Mouse (Mus musculus) neural tube, embryonic 11.5 days (tissue): ENCODE measurements around the gene Cask. TPM values are rescaled to one million over a fixed set of nuclear protein-coding genes. Genes with fewer than 3 reads are reported as not detected.

Source experiments
- ATAC-seq: fragments of 200-750 bp; cut with Nextera tagmentation; 2 replicates; pipeline ENCODE4 v1.8.0; 2017; ENCODE audit warnings: moderate number of reproducible peaks, mild to moderate bottlenecking, moderate TSS enrichment, moderate library complexity; ENCODE audit not compliant: insufficient read depth, low FRiP score, low TSS enrichment
- DNase-seq: peaks from one replicate; pipeline ENCODE4 v3.0.0-alpha.2; 2015; ENCODE audit warnings: low spot score
- H3K27ac ChIP-seq: fragments of 300-500 bp; sonication (generic); 2 replicates; pipeline ENCODE4 v1.5.1; 2014; ENCODE audit warnings: low read depth, mild to moderate bottlenecking, low read length
- H3K27me3 ChIP-seq: fragments of 300-500 bp; sonication (generic); 2 replicates; pipeline ENCODE4 v1.6.1; 2014; ENCODE audit warnings: mild to moderate bottlenecking, low read length, mixed read lengths; ENCODE audit not compliant: control insufficient read depth, insufficient read depth
- H3K36me3 ChIP-seq: fragments of 300-500 bp; sonication (generic); 2 replicates; pipeline ENCODE4 v1.6.1; 2014; ENCODE audit warnings: mild to moderate bottlenecking, low read length, moderate library complexity, mixed read lengths; ENCODE audit not compliant: control insufficient read depth, insufficient read depth
- H3K4me1 ChIP-seq: fragments of 300-500 bp; sonication (generic); 2 replicates; pipeline ENCODE4 v1.6.1; 2014; ENCODE audit warnings: low read length, mixed read lengths; ENCODE audit not compliant: control insufficient read depth, insufficient read depth
- H3K4me2 ChIP-seq: fragments of 300-500 bp; sonication (generic); 2 replicates; pipeline ENCODE4 v1.6.1; 2014; ENCODE audit warnings: low read depth, mild to moderate bottlenecking, moderate library complexity
- H3K4me3 ChIP-seq: fragments of 300-500 bp; sonication (generic); 2 replicates; pipeline ENCODE4 v1.5.1; 2014; ENCODE audit warnings: low read depth, low read length
- H3K9ac ChIP-seq: fragments of 300-500 bp; sonication (generic); 2 replicates; pipeline ENCODE4 v1.6.1; 2014; ENCODE audit warnings: mild to moderate bottlenecking, low read length
- H3K9me3 ChIP-seq: fragments of 300-500 bp; sonication (generic); 2 replicates; pipeline ENCODE4 v1.6.1; 2016; ENCODE audit warnings: low read length; ENCODE audit not compliant: control insufficient read depth
- WGBS: fragments of 180-500 bp; shearing (Covaris S2); extraction: QIAGEN DNeasy Blood & Tissue Kit; methylation state at CpG from one replicate; pipeline ENCODE4 v1.1.7; 2014; 5-methylcytosine and 5-hydroxymethylcytosine counted together
- polyA plus RNA-seq: library from polyadenylated mRNA; unstranded; fragments of >200 nt; fragmentation: Nextera tagmentation; extraction: Ambion mirVana; gene quantifications from 2 replicates; pipeline ENCODE4 v1.2.1, GENCODE M21; 2014

Cask gene
- polyA plus RNA-seq, 1 experiment from 2014 or later, result 33.0 TPM

GRCm38 (mm10) chrX:13631599-13632283, 219.4 kb downstream of the Cask start, which contains the start of gene Gpr34:
TSS of gene Gpr34 (plus strand) at chrX:13632089.
- Histone ChIP-seq H3K9ac (no peak within 1 kb of the TSS), H3K27me3 (no peaks in the 10 kb centered on the region), H3K4me3 (no peak within 1 kb of the TSS), H3K36me3 (no peaks in the 10 kb centered on the region), H3K4me2 (no peak within 1 kb of the TSS), H3K27ac (no peak within 1 kb of the TSS), H3K4me1 (no peaks in the 10 kb centered on the region), H3K9me3 (no peaks in the 10 kb centered on the region)
- DNase-seq, result no peak
- WGBS, result 69% methylated on average over 5 of the region's 5 CpGs
- no peak for ATAC-seq

DNA sequence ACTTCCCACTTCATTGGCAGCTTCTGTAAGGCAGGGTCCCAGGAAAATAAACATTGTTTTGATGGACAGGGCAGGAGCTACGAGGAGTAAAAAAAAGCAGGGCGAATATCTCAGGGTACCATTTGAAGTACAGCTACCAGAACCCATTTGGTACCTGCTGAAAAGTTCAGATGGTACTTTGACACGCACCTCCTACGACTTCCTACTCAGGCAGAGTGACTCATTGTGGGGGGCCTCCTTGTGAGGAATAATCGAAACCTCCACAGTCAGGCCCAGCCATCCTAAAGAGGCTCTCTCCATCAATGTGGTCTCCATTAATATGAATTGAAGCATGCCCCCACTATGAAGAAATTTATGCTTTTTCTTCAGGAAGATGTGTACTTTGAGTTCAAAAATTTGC, 228.5 kb downstream of the Cask start:
- H3K9ac ChIP-seq, result no peak overlapping the region
- no peaks in the 10 kb centered on the region for H3K36me3 ChIP-seq
- no peaks in the 10 kb centered on the region for H3K27me3 ChIP-seq
- no peak overlapping the region for H3K4me3 ChIP-seq
- ATAC-seq, result no peak
- DNase-seq, result no peak
- no peaks in the 10 kb centered on the region for H3K4me1 ChIP-seq
- WGBS, result 81% methylated on average over 5 of the region's 5 CpGs
- H3K4me2 ChIP-seq, result no peak overlapping the region
- no peaks in the 10 kb centered on the region for H3K9me3 ChIP-seq
- no peak overlapping the region for H3K27ac ChIP-seq

GRCm38 (mm10) chrX:13621473-13621872, 229.7 kb downstream of the Cask start:
- H3K27ac ChIP-seq, result no peak overlapping the region
- WGBS, result 90% methylated on average over 4 of the region's 4 CpGs
- no peaks in the 10 kb centered on the region for H3K36me3 ChIP-seq
- ATAC-seq (no peak), DNase-seq (no peak)
- H3K9ac ChIP-seq, result no peak overlapping the region
- H3K9me3 ChIP-seq, result no peaks in the 10 kb centered on the region
- no peak overlapping the region for H3K4me3 ChIP-seq
- no peaks in the 10 kb centered on the region for H3K27me3 ChIP-seq
- no peak overlapping the region for H3K4me2 ChIP-seq
- no peaks in the 10 kb centered on the region for H3K4me1 ChIP-seq

- H3K9me3 ChIP-seq, result no peaks in the 10 kb centered on the region
- H3K4me3 ChIP-seq, result no peak overlapping the region
- H3K4me1 ChIP-seq, result no peaks in the 10 kb centered on the region
- no peak overlapping the region for H3K9ac ChIP-seq
- no peaks in the 10 kb centered on the region for H3K36me3 ChIP-seq
- H3K27me3 ChIP-seq, result no peaks in the 10 kb centered on the region
- no peak overlapping the region for H3K4me2 ChIP-seq
- no peak overlapping the region for H3K27ac ChIP-seq
- ATAC-seq (no peak), DNase-seq (no peak)
- WGBS, result 86% methylated on average over 4 of the region's 4 CpGs
Measured at GRCm38 (mm10) chrX:13618476-13618875, 232.7 kb downstream of the Cask start.

- H3K27ac ChIP-seq, result no peak overlapping the region
- H3K27me3 ChIP-seq, result no peaks in the 10 kb centered on the region
- H3K36me3 ChIP-seq, result no peaks in the 10 kb centered on the region
- no peaks in the 10 kb centered on the region for H3K4me1 ChIP-seq
- no peak overlapping the region for H3K9ac ChIP-seq
- WGBS, result 100% methylated on average over 1 of the region's 1 CpGs
- DNase-seq (no peak), ATAC-seq (no peak)
- no peak overlapping the region for H3K4me2 ChIP-seq
- no peak overlapping the region for H3K4me3 ChIP-seq
- H3K9me3 ChIP-seq, result no peaks in the 10 kb centered on the region
Measured at GRCm38 (mm10) chrX:13617294-13617693, 233.9 kb downstream of the Cask start.

GRCm38 (mm10) chrX:13616726-13617125, 234.4 kb downstream of the Cask start:
- Histone ChIP-seq H3K36me3 (no peaks in the 10 kb centered on the region), H3K27me3 (no peaks in the 10 kb centered on the region), H3K9me3 (no peaks in the 10 kb centered on the region), H3K4me1 (no peaks in the 10 kb centered on the region), H3K4me3 (no peak overlapping the region), H3K9ac (no peak overlapping the region), H3K27ac (no peak overlapping the region), H3K4me2 (no peak overlapping the region)
- ATAC-seq (no peak), DNase-seq (no peak)
- WGBS, result 73% methylated on average over 1 of the region's 1 CpGs

GRCm38 (mm10) chrX:13612115-13612514, 239.1 kb downstream of the Cask start:
- Histone ChIP-seq H3K36me3 (no peaks in the 10 kb centered on the region), H3K9me3 (no peaks in the 10 kb centered on the region), H3K4me3 (no peak overlapping the region), H3K27ac (no peak overlapping the region), H3K4me2 (no peak overlapping the region), H3K27me3 (no peaks in the 10 kb centered on the region), H3K4me1 (no peaks in the 10 kb centered on the region), H3K9ac (no peak overlapping the region)
- DNase-seq, result no peak
- WGBS, result 81% methylated on average over 2 of the region's 2 CpGs
- ATAC-seq, result no peak

GRCm38 (mm10) chrX:13611114-13611513, 240.1 kb downstream of the Cask start:
- DNase-seq (no peak), ATAC-seq (no peak)
- Histone ChIP-seq H3K27me3 (no peaks in the 10 kb centered on the region), H3K9me3 (no peaks in the 10 kb centered on the region), H3K36me3 (no peaks in the 10 kb centered on the region), H3K4me2 (no peak overlapping the region), H3K27ac (no peak overlapping the region), H3K9ac (no peak overlapping the region), H3K4me3 (no peak overlapping the region), H3K4me1 (no peaks in the 10 kb centered on the region)
- WGBS, result 92% methylated on average over 5 of the region's 5 CpGs

DNA sequence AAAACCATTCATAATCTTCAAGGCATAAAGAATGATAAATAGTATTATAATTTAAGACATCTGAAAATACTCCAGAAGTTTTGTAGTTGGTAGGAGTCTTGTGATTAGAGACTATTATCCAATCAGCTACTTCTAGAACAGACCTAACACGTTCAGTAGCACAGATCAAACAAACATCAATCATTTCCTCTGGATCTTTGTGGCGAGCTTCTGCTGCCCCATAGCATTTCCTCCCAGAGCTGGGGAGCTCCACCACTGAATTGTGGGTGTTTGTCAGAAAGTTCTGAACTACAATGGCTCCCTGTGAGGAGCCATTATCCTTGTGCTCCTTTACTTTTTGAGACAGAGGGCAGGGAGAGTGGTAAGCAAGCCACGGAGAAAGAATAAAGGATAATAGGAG, 243.4 kb downstream of the Cask start:
- H3K27me3 ChIP-seq, result no peaks in the 10 kb centered on the region
- no peak overlapping the region for H3K4me2 ChIP-seq
- H3K36me3 ChIP-seq, result no peaks in the 10 kb centered on the region
- no peak overlapping the region for H3K27ac ChIP-seq
- no peaks in the 10 kb centered on the region for H3K4me1 ChIP-seq
- no peak overlapping the region for H3K9ac ChIP-seq
- 57% methylated on average over 3 of the region's 3 CpGs for WGBS
- ATAC-seq (no peak), DNase-seq (no peak)
- H3K9me3 ChIP-seq, result no peaks in the 10 kb centered on the region
- H3K4me3 ChIP-seq, result no peak overlapping the region
